Mouse (Mus musculus): Measurements from ENCODE around the gene Rgs5.

Gene Rgs5

DNA sequence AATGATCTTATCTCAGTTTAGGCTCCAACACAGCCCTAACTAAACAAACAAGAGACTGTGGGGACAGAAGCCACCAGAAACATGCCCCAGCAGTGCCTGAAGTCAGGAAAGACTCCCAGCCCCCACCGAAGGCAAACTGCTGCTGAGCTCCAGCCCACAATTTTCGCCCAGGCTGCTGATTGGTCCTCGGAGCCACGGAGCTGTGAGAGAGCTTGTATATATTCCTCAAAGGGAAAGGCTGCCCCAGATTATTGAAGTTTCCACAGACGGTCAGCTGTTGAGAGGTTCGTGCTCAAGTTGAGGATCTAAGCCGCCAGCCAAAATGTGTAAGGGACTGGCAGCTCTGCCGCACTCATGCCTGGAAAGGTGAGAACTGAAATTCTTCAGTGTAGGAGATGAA is at the start of gene Rgs5:
TSS of gene Rgs5 (plus strand) at position 246 of the 400 bp plus-strand sequence.
- DNase-seq (ENCODE audit: low read depth), result no peak

DNA sequence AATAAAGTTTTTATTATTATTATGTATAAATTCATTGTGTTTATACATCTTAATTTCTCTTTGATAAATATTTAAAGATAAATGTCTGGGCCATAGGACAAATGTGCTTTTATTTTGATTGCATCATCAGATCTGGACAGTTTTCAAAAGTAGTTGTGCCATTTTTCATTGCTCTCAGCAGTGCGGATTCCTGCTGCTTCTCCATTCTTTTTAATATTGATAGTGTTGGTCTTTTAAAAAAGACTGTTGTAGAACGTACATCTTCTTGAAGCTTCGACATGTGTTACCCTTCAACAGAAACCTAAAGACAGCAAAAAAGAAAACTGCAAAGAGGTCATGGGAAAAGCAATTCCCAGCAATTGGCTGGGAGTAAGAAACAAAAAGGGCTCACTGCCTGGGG is 49.1 kb upstream of the Rgs5 start:
- DNase-seq (ENCODE audit: low read depth), result no peak

DNA sequence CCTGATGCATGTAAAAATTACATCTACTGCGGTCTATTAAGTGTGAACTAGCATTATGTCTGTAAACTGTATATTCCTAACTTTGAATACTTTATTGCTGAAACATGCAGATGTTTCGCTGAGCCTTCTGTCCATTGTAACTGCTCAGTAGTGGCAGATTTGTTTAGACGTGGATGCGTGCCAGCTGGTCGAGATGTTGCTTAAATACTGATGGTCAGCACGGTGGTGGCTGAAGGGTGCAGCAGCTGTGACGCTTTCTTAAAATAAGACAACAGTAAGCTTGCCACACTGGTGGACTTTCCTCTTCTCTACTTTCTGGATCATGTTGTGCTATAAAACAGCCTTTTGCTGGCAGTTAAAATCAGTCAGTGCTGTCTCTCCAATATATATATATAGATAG is 25.6 kb upstream of the Rgs5 start:
- no peak for DNase-seq (ENCODE audit: low read depth)

DNA sequence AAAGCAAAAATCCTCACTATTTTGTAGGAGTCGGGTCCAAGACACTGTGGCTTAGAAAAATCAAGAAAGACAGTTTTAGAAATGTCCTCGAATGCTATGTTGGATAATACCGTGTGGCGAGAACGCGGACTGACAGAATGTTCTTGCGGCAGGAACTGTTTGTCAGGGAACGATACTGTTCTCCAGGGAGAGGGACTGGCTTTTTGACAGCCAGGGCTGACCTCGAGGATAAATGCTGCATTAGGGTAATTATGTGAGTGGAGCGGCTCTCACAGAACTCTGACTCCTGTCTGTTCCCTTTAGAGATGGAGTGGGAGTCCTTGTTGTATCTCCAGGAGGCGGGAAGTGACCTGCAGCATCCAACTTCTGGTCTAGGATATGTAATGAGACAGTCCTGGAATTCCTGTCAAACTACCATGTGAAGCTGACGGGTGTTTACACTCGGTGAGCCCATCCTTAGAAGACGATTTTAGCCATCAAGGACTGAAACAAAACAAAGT is 18.0 kb upstream of the Rgs5 start:
- no peak for DNase-seq (ENCODE audit: low read depth)

DNA sequence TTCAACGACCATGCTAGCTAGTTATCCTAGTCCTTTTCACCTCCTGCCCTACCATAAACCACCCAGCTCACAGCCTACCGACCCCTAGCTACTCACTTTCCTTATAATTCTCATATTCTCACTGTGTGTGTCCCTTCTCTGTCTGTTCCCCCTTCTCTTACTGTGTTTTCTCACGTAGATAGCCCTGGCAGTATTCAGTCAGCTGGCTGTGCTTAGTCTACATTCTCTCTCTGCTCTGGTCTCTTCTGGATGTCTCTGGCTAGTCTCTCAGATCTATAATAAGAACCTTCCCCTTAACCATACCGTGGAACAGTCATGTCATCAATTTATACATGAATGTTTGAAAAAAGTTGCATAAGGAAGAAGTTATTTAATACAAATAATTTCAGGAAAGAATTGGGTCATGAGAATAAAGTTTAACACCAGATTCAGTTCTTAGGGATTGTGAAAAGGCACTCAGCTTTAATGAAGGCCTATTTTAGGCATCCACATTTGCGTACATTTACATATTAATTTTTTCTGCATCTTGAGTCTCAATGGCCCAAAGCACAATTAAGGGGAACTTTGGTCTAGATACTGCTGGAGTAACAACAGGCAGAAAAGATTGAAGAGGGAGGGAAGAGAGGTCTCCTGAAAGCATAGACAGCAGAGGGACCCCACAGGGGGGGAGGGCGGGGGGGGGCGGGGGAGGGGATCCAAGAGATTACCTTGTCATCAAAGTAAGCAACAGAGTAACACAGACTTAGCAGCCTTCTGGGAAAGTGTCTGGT is 10.2 kb upstream of the Rgs5 start:
- no peak for DNase-seq (ENCODE audit: low read depth)

DNA sequence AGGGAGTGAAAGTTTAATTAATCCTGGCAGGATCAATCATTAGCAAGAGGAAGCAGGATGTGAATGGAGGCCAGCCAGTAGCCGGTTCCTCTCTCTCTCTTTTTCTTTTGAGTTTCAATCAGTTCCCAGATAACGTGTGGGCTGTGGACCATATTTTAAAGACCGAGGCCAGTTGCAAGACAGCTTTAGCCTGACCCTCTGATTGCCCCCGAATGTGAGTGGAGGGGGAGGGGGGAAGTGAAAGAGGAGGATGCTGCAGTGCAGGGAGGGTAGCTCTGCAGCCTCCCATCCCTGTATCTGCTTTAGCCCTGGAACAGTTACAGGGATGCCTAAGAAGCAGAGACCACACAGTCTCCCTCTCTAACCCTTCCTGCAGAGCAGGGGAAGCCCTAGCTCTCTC is 4.2 kb downstream of the Rgs5 start:
- DNase-seq (ENCODE audit: low read depth), result no peak

DNA sequence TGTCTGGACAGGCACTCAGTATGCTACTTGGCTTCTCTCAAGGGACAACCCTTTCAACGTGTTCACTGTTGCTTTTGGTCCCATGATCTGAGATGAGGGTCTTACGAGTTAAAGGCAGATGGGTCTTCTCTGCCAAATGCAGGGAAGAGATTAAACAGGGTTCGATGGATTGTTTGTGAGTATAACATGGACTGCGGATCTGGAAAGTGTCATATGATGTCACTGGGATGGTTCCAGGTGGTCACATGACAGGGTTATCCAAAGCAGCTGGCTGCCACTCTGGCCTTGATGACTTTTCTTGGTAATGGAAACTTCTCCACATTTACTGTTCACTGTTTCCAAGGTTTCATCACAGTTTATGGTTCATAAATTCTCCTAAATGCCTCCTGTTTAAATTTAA is 12.0 kb downstream of the Rgs5 start:
- no peak for DNase-seq (ENCODE audit: low read depth)

DNA sequence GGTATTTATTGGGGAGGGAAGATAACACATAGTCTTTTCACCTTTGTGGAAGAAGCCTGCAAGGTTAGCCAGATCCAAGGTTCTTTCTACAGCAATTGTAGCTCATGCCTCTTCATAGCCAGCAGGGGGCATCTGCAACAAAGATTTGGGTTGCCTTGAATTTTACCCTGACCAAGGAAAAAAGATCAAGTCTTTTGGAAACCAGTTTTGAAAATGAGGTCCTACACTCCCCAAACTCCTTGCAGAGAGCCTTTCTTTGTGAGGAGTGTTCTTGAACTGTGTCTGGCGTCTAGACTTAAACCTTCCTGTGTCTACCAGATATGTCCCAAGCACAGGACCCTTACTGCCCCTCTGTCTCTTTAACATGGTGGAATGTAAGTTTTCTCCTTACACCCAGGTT is 15.4 kb downstream of the Rgs5 start:
- DNase-seq (ENCODE audit: low read depth), result no peak

DNA sequence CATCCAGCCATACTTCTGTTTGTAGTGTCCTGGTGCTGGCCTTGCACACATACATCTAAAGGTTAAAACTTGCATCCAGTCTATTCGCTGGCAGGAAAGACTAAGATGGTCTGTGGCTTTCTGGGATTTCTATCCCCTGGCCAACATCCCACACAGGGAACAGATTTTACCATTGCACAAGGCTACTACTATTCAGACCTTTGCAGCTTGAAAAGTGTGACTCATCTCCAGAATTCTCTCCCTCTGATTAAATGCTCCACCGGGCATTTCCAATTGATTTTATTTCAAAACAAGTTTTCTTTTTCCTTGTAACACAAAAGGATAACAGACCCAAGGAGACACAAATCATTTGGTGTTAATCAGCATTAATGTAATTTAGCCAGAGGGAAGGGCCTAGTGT is 16.5 kb downstream of the Rgs5 start:
- no peak for DNase-seq (ENCODE audit: low read depth)

DNA sequence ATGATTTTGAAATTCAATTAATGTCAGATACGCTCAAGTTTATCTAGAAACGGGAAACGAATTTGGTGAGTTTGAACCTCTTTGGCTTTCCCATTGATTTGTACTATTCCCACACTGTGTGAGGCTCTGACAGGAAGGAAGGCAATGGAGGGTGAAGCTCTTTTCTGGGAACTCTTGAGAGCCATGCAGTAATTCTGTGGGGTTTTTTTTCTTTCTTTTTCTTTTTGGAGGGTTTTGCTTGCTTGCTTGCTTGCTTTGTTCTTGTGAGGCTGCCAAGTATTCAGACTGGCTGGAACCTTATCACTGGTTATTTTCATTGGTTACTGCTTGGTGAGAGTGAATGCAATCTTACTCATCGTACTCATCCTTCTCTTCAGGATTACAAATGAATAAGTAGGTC is 17.0 kb downstream of the Rgs5 start:
- no peak for DNase-seq (ENCODE audit: low read depth)

DNA sequence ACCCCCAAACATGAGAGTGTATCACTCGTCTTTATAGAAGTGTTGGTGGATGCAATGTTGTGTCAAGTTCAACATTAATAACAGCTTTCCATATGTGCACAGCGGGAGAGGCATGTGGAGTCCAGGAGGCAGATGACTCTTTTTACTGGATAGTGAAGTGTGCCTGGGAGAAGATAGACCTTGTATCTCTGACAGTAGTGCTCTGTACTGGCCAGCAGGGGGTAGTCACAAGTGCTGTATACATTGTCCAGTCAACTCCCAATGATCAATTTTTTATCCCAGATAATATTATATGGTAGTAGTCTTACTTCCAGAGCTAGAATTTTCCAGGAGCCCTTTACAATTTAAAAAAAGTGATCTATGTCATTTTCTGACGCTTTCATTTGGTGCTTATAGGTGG is 18.8 kb downstream of the Rgs5 start:
- no peak for DNase-seq (ENCODE audit: low read depth)

DNA sequence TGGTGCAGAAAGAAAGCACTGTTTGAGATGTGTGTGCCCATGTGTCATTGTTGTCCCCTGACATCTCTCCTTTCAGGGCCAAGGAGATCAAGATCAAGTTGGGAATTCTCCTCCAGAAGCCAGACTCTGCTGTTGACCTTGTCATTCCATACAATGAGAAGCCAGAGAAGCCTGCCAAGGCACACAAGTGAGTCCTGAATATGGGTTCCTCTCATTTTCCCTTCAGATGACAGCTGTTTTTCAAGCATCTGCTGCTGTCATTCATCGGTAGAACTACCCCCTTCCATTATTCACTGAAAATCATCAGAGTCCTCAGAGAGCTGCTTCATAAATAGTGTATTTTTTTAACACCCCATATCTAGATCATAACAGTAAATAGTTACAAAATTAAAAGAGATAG is 21.4 kb downstream of the Rgs5 start:
- no peak for DNase-seq (ENCODE audit: low read depth)

DNA sequence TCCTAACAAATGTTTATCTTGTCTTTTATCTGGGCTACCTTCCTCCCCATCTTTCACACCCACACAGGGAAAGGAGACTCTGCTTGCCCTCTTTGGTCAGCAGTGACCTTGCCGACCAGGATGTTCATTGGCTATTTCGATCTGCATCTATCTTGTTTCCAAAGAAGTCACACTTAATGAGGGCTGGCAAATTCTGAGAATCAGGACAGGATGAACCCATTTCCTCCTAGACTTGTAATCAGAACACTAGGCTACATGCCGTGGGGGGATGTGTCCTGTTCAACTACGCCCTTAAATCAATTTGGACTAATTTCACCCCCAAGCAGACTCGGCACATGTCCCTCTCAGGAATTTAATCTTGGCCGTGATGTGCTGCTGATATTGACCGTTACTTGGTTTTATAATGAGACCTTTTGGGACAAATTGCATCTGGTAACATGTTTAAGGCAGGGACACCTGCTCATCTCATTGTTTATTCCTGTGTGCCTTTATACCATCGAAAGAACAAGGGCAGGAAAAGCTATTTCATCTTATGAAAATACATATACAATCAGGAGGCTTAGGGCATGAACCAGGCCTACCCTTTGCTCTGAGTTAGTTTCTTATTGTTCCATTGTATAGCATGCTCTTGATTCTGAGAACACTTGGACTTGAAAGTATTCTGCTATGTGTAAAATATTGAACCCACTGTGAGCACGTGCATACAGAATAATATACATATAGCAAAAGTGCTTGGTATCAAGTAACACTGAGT is 25.3 kb downstream of the Rgs5 start:
- DNase-seq (ENCODE audit: low read depth), result no peak

DNA sequence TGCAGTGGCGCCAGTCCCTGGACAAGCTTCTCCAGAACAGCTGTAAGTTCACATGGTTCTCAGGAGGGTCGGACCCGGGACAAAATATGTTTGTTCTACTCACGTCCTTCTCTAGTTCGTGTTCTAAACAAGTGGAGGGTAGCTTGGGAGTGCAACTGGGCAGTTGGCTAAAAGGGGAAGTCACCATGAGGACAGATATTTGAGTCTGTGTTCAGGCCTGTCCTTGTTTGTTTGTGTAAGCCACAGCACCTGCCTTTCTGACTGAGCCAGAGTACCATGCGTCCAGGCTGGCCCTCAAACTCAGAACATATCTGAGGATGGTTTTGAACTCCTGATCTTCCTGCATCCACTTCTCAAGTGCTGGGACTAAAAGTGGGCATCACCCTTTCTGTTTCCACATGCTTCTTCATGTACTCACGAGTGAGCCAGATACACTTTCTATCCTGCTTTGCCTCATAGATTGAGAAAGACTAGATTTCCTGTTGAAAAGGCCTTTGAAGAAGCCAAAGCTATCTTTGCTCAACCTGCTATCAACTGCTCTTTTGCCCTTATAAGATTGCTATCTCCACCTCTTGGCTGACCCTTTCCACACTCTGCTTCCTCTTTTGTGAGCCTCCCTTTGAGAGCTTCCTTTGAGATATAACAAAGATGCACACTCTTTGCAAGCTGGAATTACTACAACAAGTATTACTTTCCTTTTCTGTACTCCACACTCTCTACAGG is 27.6 kb downstream of the Rgs5 start:
- DNase-seq (ENCODE audit: low read depth), result no peak

DNA sequence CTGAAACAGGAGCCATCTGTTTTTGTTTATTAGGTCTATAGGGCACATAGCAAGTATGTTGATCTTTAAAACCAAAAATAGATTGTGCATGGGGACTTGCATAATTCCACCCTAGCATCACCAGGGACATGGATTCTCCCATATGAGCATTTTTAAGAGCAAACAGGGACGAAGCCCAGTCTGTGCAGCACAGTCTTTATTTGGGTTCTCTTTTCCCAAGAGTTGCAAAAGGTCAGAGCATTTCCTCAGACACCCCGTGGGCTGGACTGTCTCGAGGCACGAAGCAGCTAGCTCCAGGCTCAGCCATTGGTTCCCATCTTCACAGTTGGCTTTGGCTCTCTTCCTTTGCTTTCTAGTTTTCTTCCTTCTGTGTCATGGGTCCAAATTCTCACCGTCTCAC is 30.0 kb downstream of the Rgs5 start:
- no peak for DNase-seq (ENCODE audit: low read depth)

DNA sequence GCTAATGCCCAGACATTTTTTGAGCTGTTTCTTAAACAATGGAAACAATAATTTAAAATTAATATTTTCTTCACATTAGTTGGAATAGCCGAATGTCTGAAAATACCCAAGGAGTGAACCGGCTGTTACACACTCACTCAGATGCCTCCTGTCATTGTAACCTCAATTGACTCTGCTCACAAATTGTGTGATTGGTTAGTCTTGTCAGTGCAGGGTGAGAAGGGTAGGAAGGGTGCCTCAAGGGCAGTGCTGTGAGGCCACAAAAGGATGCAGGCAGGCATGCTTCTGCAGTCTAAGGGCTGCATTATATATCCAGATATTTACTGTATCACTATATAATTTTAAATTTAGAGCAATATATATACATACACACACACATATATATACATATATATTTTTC is 37.7 kb downstream of the Rgs5 start:
- DNase-seq (ENCODE audit: low read depth), result no peak

DNA sequence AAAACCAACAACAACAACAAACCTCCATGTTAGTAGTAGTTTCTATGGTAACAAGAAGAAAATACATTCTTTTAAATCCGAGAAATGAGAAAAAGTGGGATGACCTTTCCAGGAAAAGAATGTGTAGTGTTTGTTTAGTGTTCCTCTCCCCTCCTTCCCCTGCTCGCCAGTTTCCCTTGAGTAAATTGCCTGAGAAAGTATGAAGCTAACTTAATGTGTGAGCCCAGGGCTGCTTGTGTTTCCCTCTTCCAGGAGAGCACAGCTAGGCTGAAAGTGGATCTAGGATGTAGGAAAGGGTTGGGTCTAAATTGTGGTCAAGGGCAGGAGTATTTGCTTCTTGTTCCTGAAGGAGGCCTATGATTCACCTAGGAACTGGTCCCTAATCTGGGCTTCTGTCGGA is 38.2 kb downstream of the Rgs5 start:
- DNase-seq (ENCODE audit: low read depth), result no peak

DNA sequence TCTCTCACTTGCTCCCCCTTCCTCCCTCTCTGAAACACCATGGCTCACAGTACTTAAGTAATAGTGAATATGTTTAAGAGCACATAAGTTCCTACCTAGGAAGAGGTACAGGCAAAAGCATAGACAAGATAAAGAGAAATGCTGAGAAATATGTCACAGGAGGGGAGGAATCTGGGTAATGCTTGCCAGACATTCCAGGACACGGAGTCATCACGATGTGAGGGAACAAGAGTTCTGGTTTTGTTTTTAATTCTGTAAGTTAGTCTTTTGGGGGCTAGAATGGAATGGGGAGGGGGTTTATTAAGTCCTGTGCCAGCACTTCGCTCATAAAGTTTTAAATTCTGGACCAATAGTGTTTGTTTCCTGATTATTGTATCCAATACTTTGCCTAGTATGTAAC is 40.1 kb downstream of the Rgs5 start:
- no peak for DNase-seq (ENCODE audit: low read depth)

DNA sequence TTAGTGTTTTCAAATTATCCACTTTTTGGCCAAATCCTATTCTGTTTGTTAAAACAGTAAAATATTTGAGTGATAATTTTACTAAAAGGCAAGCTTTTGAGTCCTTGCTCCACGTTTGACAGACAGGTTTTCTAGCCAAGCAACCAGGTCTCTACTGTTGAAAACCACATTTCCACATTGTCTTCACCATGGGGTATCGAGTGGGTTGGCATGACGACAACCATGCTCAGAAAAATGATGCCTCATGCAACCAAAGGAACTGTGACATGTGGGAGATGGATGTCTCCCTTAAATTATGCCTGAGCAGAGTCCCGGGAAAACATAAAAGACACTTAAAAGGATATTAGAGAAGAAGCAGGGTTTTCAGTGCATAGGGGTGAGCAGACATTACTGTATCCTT is 41.9 kb downstream of the Rgs5 start:
- DNase-seq (ENCODE audit: low read depth), result no peak

DNA sequence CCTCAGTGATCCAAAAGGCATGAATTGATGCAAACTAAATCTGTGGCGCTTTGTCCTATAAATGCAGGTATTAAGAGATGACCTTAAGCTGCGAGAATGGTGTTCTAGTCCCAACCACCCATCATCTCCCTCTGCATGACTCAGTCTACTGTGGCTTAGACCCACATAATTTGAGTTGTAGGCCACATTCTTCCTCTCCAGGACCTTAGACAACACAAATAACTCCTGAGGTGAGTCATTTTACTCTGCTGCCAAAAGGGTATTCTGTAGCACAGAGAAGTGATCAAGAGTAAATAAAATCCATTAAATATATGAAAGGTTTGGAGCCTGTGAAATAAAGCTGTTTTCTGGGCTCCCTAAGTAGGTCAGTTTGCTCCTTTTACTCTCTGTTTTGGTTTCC is 43.9 kb downstream of the Rgs5 start:
- no peak for DNase-seq (ENCODE audit: low read depth)

DNA sequence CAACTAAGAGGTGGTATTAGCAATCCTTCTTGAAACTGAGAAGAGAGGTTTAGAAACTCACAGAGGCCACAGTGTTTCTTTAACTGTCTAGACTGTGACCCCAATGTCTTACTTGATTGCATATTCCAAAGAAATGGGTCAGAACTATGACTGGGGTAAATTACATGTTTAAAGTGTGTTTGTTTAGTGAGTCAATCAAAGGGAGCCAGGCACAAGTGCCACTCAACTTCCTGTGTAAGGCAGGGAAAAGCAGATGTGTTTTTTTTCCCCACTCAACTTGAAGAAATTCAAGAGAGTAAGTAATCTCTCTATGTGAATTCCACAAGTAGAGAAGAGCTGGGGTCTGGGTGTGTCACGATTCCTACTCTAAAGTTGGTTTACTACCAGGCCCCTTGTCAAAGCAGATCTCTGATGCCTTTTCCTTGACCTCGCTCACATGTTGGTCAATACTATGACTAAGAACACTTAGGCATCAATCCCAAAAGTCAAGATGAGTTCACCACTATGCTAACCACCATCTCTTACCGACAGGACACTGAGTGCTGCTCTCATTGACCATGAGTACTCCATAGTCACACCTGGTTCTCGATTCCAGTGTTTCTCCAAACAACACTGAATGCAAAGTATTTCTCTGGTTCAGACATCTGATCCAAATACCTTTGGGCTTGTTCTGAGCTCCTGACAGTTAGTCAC is 49.2 kb downstream of the Rgs5 start:
- no peak for DNase-seq (ENCODE audit: low read depth)

DNA sequence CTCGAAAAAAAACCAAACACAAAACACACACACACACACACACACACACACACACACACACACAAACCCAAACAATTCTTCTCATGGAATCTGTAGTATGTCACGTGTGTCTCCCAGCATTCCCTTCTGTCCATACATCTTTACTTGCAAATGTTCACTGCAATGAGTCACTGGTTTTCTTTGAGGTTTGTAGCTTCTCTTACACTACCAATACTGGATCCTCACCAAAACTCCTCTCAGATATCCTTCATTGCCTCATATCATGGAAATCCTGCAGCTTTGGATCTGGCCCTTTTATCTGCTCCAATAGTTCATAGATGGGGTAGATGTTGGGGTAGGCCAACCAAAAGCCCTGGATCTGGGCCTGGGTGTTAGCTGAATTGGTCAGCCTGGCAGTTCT is 66.5 kb downstream of the Rgs5 start:
- no peak for DNase-seq (ENCODE audit: low read depth)
